Mouse (Mus musculus) layer of hippocampus, adult 9-10 months (tissue): Measurements from ENCODE around the gene Slc30a4.

Source experiments
- DNase-seq: peaks from one replicate; pipeline ENCODE4 v3.0.0; 2022; ENCODE audit warnings: low spot score

Slc30a4 gene

GRCm38 (mm10) chr2:122675126-122675525 is 27.3 kb downstream of the Slc30a4 start:
- no peak for DNase-seq

GRCm38 (mm10) chr2:122672841-122673240 is 29.6 kb downstream of the Slc30a4 start:
- DNase-seq = no peak

- no peak for DNase-seq
Observed at GRCm38 (mm10) chr2:122671714-122672113, 30.7 kb downstream of the Slc30a4 start.

GRCm38 (mm10) chr2:122667856-122668255 is 34.6 kb downstream of the Slc30a4 start:
- no peak for DNase-seq

- DNase-seq = no peak
Observed at GRCm38 (mm10) chr2:122665973-122666875, 36.2 kb downstream of the Slc30a4 start.

GRCm38 (mm10) chr2:122665253-122665972 is 37.0 kb downstream of the Slc30a4 start:
- no peak for DNase-seq

GRCm38 (mm10) chr2:122659825-122660224 is 42.6 kb downstream of the Slc30a4 start:
- no peak for DNase-seq

GRCm38 (mm10) chr2:122657707-122658524 is 44.5 kb downstream of the Slc30a4 start:
- no peak for DNase-seq

- no peak for DNase-seq
Observed at GRCm38 (mm10) chr2:122656767-122657166, 45.7 kb downstream of the Slc30a4 start.

- no peak for DNase-seq
Observed at GRCm38 (mm10) chr2:122656052-122656451, 46.4 kb downstream of the Slc30a4 start.

- DNase-seq = no peak
Observed at GRCm38 (mm10) chr2:122652096-122653084, 50.1 kb downstream of the Slc30a4 start.

- DNase-seq = no peak
Observed at GRCm38 (mm10) chr2:122638673-122639072, 63.8 kb downstream of the Slc30a4 start.

- DNase-seq = no peak
Observed at GRCm38 (mm10) chr2:122638029-122638428, 64.4 kb downstream of the Slc30a4 start.

- no peak for DNase-seq
Observed at GRCm38 (mm10) chr2:122637526-122637997, 64.9 kb downstream of the Slc30a4 start.

- DNase-seq = no peak
Observed at GRCm38 (mm10) chr2:122636686-122637085, 65.8 kb downstream of the Slc30a4 start, which contains the start of gene AA467197. AA467197 (plus strand) TSS chr2:122636986.
